Mouse (Mus musculus) liver, embryonic 14.5 days (tissue): Measurements from ENCODE around the gene Slc27a2.
A peak's percentile ranks its signal among the peaks of the same experiment; 100 is the strongest.

ENCODE experiments used
- CTCF ChIP-seq: IDR thresholded peaks from 2 replicates; pipeline ENCODE4 v1.5.1; 2016; ENCODE audit warnings: antibody characterized with exemption, low read depth, control low read depth
- EP300 ChIP-seq: IDR thresholded peaks from 2 replicates; pipeline ENCODE4 v1.6.1; 2016; ENCODE audit warnings: antibody characterized with exemption, low read depth

DNA sequence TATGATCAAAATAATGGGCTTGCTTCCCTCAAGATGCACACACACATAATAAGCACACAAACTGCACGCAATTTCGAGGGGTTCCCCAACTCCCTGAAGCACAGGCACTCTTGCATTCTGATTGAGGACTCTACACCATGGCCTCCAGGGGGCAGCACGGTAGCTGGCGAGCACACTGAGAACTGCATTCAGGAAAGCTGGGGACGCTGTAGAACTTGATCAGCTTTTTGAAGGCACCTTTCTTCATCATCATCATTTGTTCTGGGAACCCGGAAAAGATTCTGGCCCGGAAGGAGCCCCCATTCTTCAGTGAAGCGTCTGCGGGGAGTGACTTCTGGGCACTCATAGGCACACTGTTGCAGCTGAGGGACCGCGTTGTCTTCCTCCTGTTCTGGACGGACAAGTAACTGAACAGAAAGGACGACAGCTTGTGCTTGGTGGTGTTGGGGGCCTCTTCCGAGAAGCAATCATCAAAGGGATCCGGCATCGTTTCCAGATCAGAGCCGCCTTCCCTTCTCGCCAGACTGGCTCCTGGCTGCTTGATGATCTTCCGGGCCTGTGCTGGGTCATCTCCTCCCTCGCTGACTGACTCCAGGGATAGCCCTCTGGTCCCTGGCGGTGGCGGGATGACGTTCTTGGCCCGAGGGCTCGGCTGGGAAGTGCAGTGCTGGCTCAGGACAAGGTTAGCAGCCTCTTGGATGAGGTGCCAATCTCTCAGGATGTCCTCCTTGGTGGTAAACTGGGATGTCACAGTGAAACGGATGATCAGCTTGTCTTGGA is 41.8 kb downstream of the Slc27a2 start:
- TF ChIP-seq CTCF (peak; percentile 93), EP300 (no peak)
